Mouse (Mus musculus) spleen, postnatal 14 days (tissue): ENCODE results near the gene Ncoa7.

Experiments
- DNase-seq, 2 experiments: peaks; one replicate each; pipeline ENCODE4 v3.0.0; 2021 to 2022; ENCODE audit warnings: low spot score in 2 of 2

Gene Ncoa7

DNA sequence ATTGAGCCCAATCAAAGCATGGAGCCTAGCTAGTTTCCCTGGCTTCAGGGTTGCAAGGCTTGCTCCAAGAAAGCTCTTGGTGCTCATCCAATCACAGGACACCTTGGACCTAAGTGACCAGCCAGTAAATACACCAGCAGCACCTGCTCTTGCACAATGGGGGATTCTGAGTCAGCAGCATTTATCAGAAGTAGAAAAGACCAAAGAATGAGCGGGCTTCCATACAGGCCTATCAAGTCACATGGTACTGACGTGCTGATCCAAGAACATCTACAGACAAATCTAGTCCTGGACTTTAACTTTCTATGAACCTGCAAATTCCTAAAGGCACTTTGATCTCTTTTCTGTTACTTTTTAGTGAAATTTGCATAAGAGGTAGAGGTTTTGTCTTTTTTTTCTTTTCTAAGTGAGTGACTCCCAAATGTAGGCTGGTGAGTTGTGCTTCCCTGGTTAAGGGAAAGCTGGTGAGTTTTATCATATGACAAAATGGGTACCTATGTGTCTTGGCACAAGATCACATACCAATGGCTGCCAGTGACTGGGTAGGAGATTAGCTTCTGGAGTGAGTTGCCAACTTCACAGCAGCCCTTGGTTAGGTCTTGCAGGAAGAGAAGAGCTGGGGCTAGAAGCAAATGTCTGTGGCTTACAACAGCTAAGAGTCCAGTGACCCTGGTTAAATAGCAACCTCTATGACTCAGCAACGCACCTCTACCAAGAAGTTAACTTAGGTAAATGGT is 57.7 kb downstream of the Ncoa7 start:
- no peak for DNase-seq

DNA sequence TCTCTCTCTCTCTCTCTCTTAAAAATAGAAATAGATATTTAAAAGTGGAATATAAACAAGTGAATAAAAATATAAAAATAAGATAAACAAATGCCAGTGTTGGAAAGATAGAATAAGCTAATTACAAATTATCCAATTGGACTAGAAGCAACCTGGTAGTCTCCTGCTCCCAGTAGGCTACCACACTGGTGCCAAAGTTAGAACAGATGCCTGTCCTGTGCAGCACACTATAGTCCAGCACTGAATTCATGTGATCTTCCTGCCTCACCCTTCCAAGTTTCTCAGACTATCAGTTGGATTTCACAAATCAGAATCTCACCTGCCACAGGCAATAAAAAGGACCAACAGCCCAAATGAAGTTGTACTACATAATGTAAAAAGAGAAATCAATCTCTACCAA is 59.9 kb downstream of the Ncoa7 start:
- no peak for DNase-seq

GRCm38 (mm10) chr10:30738403-30738802 is 64.7 kb downstream of the Ncoa7 start:
- DNase-seq: no peak

DNA sequence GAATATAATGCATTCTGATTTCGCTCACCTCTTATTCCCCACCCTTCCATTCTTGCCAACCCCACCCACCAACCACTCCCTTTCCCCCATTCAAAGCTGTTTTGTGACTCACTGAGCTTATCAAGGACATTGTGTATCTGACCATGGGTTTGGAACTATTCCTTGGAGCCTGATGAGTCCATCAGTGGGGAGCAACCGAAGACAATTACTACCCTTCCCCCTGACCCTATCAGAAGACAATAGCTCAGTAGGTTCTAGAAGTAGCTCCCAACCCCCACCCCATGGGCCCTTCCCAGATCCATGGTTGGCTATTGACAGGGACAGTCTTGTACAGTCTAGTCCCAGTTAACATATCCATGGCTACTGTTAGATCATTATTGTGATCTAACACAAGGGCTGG is 65.8 kb downstream of the Ncoa7 start:
- no peak for DNase-seq

- no peak for DNase-seq
Measured at GRCm38 (mm10) chr10:30733148-30733785, 69.9 kb downstream of the Ncoa7 start.

- no peak for DNase-seq
Measured at GRCm38 (mm10) chr10:30731321-30731914, 71.7 kb downstream of the Ncoa7 start.

DNA sequence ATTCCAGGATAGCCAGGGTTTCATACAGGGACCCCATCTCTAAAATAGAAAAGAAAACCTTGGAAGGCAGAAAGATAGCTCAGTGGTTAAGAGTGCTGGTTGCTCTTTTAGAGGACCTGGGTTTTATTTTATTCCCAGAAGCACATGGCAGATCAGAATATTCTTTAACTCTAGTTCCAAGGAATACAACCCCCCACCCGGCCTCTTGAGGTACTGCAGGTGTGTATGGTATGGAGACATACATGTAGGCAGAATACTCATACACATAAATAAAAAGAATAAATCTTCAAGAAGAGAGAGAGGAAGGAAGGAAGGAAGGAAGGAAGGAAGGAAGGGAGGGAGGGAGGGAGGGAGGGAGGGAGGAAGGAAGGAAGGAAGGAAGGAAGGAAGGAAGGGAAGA is 72.3 kb downstream of the Ncoa7 start:
- DNase-seq: no peak

- DNase-seq: no peak
Measured at GRCm38 (mm10) chr10:30729157-30730096, 73.7 kb downstream of the Ncoa7 start.

- DNase-seq: no peak
Measured at GRCm38 (mm10) chr10:30723014-30723413, 80.1 kb downstream of the Ncoa7 start.

DNA sequence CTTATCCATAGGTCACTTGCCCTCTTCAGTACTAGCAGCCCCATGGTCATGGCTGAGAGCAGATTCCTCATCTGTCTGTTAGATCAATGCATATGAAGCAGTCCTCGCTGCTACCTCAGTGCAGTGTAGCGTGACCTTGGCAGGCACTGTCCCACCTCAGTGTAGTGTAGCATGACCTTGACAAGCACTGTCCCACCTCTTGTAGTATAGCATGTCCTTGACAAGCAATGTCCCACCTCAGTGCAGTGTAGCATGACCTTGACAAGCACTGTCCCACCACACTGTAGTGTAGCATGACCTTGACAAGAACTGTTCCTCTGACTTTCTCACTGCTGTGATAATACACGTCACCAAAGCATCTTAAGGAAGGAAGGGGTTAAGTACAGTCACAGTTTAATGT is 82.6 kb downstream of the Ncoa7 start:
- DNase-seq: no peak

- DNase-seq: no peak
Measured at GRCm38 (mm10) chr10:30719947-30720346, 83.2 kb downstream of the Ncoa7 start.

DNA sequence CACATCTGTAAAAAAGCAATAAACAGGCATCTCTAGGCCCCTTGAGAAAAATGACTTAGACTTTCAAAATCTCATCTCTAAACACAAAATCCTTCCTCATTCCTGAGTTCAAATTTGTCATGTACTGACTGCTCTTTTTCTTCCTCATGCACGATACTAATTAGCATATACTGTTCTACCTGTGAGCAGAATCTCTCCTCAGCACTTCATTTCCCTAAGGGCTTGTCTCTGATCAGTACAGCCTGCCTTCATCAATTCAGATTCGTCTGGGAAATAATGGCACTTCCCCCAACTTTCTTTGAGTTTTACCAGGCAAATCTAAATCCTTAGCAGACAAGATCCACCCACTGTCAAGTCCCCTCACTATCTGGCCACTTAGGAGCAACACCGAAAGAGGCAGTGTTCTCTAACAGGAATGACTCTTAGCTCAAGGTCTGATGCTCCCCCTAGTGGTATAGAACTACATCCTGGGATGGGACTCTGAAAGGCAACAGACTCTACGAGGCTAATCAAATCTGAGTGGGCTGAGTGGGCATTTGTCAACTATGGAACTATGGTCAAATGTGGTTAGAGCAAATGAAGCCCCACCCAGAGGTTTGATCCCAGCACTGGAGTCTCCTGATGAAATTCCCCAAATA is 84.3 kb downstream of the Ncoa7 start:
- peak in 1 of 2 experiments; percentile 15 for DNase-seq

- no peak for DNase-seq
Measured at GRCm38 (mm10) chr10:30716171-30716570, 87.0 kb downstream of the Ncoa7 start.

- no peak for DNase-seq
Measured at GRCm38 (mm10) chr10:30712540-30712939, 90.6 kb downstream of the Ncoa7 start.

- DNase-seq: no peak
Measured at GRCm38 (mm10) chr10:30709846-30710403, 93.2 kb downstream of the Ncoa7 start.

DNA sequence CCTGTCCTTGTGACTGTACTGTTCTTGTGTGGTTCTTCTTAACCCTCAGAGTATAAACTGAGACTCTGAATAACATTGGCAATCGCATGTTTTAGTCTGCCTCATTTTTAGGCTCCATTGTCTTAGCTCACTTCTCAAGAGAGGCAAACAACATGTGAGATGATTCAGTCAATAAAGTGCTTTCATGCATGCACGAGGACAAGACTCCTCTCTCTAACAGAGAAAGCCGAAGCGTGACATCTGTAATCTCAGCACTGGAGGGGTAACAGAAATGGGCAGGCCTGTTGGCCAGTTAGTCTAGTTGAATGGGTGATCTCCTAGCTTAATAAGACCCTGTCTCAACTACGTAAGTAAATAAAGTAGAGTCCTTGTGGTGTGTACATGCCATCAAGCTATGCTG is 95.1 kb downstream of the Ncoa7 start:
- DNase-seq: no peak

DNA sequence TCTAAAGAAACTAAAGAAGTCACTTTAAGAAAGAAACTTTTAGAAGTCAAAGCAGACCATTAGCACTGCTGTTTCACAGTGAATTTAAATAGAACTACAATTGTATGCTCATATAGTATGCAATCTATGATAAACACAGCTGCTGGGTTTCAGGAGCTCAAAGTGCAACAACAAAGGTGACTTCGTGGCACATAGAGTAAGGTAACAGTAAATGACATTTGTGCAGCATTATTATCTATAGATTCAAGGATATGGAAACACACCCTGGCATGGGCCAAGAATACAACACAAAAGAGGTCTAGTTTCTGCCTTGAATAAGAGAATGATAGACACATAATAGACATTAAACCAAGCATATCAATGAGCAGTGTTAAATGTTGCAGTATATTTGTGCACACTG is 100.5 kb downstream of the Ncoa7 start:
- DNase-seq: no peak

GRCm38 (mm10) chr10:30686862-30687261 is 116.3 kb downstream of the Ncoa7 start:
- DNase-seq: no peak

DNA sequence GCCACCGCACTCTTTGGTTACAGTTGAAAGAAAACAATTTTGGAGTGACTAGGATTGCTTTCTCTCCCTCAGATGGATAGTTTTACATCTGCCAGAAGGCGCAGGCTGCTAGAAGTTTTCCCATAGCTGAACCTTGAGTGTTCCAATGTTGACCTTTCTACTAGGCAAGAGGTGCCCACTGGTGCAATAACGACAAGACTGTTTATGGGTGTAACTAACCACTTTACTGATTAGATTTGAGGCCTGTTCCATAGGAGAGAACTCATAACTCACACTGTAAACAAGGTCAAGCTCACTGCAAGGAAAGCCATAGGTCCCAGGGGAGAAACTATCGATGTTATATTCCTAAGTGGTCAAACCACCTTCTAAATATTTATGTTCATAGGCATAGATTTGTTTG is 119.7 kb downstream of the Ncoa7 start:
- DNase-seq: no peak

GRCm38 (mm10) chr10:30679756-30680155 is 123.4 kb downstream of the Ncoa7 start:
- no peak for DNase-seq

DNA sequence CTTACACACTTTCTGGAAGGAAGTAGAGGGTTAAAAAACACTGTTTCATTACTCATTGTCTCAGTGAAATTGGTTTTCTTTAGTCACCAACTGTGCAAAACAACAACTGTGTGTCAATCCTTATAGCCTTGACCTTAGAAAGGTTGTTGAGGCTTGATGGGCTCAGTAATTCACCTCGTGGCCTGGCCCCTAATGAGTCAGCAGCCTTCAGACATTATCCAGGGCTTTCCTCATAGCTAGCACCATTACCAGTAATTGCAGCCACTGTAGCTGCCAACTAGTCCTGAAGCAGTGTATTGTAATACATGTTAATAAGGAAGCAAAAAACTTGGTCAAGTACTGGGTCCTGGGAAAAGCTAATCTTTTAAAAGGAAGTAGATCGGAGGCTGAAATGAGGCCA is 125.1 kb downstream of the Ncoa7 start:
- DNase-seq: no peak
